Mouse (Mus musculus): ENCODE data around the gene Fndc8.

DNA sequence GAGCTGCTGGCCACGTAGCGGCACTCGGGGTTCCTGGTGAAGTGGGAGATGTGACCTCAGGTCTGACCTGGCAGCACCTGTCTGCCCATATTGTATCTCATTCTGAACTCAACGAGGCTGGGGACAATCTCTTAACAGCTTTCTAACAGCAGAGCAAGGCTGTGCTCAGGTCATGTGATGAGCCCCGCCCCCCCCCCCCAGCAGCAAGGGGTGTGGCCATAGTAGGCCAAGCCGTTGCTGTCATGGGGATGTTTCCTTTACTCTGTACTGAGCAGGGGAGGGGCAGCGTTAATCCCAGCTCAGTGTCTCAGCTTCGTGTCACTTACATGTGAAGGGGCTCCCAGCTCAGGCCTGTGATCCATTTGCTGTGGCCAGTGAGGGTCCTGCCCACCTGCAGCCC is 13.0 kb downstream of the Fndc8 start:
- TF ChIP-seq CTCF (IDR thresholded peaks at IDR 0.05; ENCODE audit: insufficient read depth, low read depth, low read length) (no peak), POLR2A (IDR thresholded peaks at IDR 0.05; ENCODE audit: insufficient read depth, low read depth, low read length) (no peak)

All from olfactory bulb, adult 2 months (tissue).